Mouse (Mus musculus): ENCODE data around the gene Faap20. TPM values are rescaled to one million over a fixed set of nuclear protein-coding genes. Genes with fewer than 3 reads are reported as not detected.

Faap20 gene
- 85.1 and 87.4 TPM in 2 replicates for polyA plus RNA-seq (2016; fragmentation: Nextera tagmentation; extraction: Ambion mirVana)

DNA sequence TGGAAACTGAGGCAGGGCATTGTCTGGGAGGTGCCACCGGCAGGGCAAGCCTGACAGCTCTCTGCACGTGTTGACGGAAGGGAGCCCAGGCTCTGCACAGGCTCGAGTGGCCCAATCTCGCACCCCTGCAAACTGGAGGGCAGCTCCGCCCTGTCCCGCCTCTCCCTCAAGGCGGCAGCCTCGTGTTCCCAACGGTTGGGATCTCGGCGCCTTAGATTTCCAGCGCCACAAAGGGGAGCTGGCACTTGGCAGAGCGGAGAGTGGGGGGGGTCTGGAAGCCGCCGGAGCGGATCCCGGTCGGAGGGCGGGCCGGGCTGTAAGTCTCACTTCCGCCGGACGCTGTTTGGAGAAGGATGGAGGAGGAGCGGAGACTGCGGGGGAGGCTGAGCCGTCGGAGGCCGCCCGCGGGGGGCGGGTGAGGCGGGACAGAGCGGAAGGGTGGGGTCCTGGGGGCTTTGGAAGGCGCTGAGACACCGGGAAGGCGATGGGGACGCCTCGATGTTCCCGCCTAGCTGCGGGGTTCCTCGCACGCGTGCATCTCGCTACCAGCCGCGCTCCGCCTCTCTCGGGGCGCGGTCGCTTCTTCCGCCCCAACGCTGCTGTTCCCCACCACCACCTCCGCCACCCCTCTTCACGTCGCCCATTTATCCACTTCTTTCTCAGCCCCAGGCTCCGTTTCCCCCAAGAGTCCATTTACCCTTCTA, at the start of gene Faap20:
Gene Faap20, plus strand, starts transcription at position 155 of the 704 bp plus-strand sequence.
- peak; percentile 90 for ATAC-seq (ENCODE audit: insufficient number of reproducible peaks, insufficient read depth, low FRiP score, low TSS enrichment)
- Histone ChIP-seq H3K9ac (peak within 1 kb of the TSS; percentile 70), H3K36me3 (no peaks in the 10 kb centered on the region; the same call in 1 of the 2 replicates), H3K4me2 (replicated peaks) (peak within 1 kb of the TSS; percentile 81), H3K4me3 (peak within 1 kb of the TSS; percentile 52), H3K4me1 (peaks cover 31% of the 10 kb centered on the region), H3K27ac (peak within 1 kb of the TSS; percentile 96), H3K27me3 (no peaks in the 10 kb centered on the region), H3K9me3 (no peaks in the 10 kb centered on the region)
- WGBS: under 1% methylated on average over 49 of the region's 58 CpGs

- no peak overlapping the region for H3K4me2 ChIP-seq (replicated peaks)
- no peak overlapping the region for H3K9ac ChIP-seq
- no peaks in the 10 kb centered on the region for H3K36me3 ChIP-seq
- H3K27me3 ChIP-seq: no peaks in the 10 kb centered on the region
- 0 out of 2 replicates have a peak overlapping the region, but pooled peaks have one; percentile 24 for H3K27ac ChIP-seq
- H3K9me3 ChIP-seq: no peaks in the 10 kb centered on the region
- ATAC-seq (ENCODE audit: insufficient number of reproducible peaks, insufficient read depth, low FRiP score, low TSS enrichment): no peak
- peaks cover 59% of the 10 kb centered on the region for H3K4me1 ChIP-seq
- WGBS: 87% methylated on average over 3 of the region's 3 CpGs
- H3K4me3 ChIP-seq: no peak overlapping the region
Measured at GRCm38 (mm10) chr4:155200861-155201390, 48.7 kb upstream of the Faap20 start.

- H3K9me3 ChIP-seq: no peaks in the 10 kb centered on the region
- no peaks in the 10 kb centered on the region for H3K27me3 ChIP-seq
- no peak overlapping the region for H3K27ac ChIP-seq
- no peak for ATAC-seq (ENCODE audit: insufficient number of reproducible peaks, insufficient read depth, low FRiP score, low TSS enrichment)
- H3K4me3 ChIP-seq: no peak overlapping the region
- no peaks in the 10 kb centered on the region for H3K36me3 ChIP-seq
- no peak overlapping the region for H3K4me2 ChIP-seq (replicated peaks)
- H3K9ac ChIP-seq: no peak overlapping the region
- peaks cover 53% of the 10 kb centered on the region for H3K4me1 ChIP-seq
- 89% methylated on average over 7 of the region's 7 CpGs for WGBS
Measured at GRCm38 (mm10) chr4:155201764-155202163, 47.8 kb upstream of the Faap20 start.

DNA sequence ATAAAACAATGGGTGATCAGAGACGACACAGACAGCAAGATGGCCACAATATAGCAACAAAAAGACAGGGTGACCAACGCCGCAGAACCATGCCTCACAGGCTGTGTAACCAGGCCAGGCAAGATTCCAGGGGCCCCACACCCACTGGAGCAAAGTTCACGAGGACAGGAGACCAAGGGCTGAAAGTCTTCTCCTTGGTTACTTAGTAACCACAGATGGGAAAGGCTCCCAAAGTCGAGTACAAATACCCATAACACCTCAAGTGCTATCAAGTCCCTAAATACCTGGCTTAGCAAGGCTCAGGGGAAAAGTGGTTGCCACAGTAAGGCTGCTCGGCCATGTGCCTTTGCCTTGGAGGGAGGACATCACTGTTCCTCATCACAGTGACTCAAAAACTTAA, 43.7 kb upstream of the Faap20 start:
- WGBS: 76% methylated on average over 6 of the region's 6 CpGs

GRCm38 (mm10) chr4:155206498-155206897, 43.1 kb upstream of the Faap20 start:
- ATAC-seq (ENCODE audit: insufficient number of reproducible peaks, insufficient read depth, low FRiP score, low TSS enrichment): no peak
- Histone ChIP-seq H3K4me1 (peaks cover 47% of the 10 kb centered on the region), H3K4me3 (no peak overlapping the region), H3K27me3 (no peaks in the 10 kb centered on the region), H3K9me3 (no peaks in the 10 kb centered on the region), H3K36me3 (peaks cover 9% of the 10 kb centered on the region; the same call in 1 of the 2 replicates), H3K9ac (no peak overlapping the region), H3K27ac (no peak overlapping the region), H3K4me2 (replicated peaks) (no peak overlapping the region)
- 84% methylated on average over 7 of the region's 8 CpGs for WGBS

More for the DNA sequence above, 43.7 kb upstream of the Faap20 start:
- peaks cover 8% of the 10 kb centered on the region; the same call in 1 of the 2 replicates for H3K36me3 ChIP-seq
- H3K27ac ChIP-seq: no peak overlapping the region
- no peak for ATAC-seq (ENCODE audit: insufficient number of reproducible peaks, insufficient read depth, low FRiP score, low TSS enrichment)
- H3K4me1 ChIP-seq: peaks cover 52% of the 10 kb centered on the region
- H3K27me3 ChIP-seq: no peaks in the 10 kb centered on the region
- H3K4me2 ChIP-seq (replicated peaks): no peak overlapping the region
- H3K9ac ChIP-seq: no peak overlapping the region
- no peaks in the 10 kb centered on the region for H3K9me3 ChIP-seq
- H3K4me3 ChIP-seq: no peak overlapping the region

GRCm38 (mm10) chr4:155207841-155208240, 41.8 kb upstream of the Faap20 start:
- no peak overlapping the region for H3K9ac ChIP-seq
- no peak overlapping the region for H3K4me3 ChIP-seq
- no peaks in the 10 kb centered on the region for H3K27me3 ChIP-seq
- H3K4me2 ChIP-seq (replicated peaks): no peak overlapping the region
- no peaks in the 10 kb centered on the region for H3K9me3 ChIP-seq
- peaks cover 41% of the 10 kb centered on the region for H3K4me1 ChIP-seq
- WGBS: 65% methylated on average over 3 of the region's 3 CpGs
- no peak for ATAC-seq (ENCODE audit: insufficient number of reproducible peaks, insufficient read depth, low FRiP score, low TSS enrichment)
- H3K27ac ChIP-seq: no peak overlapping the region
- peaks cover 9% of the 10 kb centered on the region; the same call in 1 of the 2 replicates for H3K36me3 ChIP-seq

- no peak overlapping the region for H3K4me2 ChIP-seq (replicated peaks)
- H3K27me3 ChIP-seq: no peaks in the 10 kb centered on the region
- 0 out of 2 replicates have a peak overlapping the region, but pooled peaks have one; percentile 37 for H3K27ac ChIP-seq
- H3K9ac ChIP-seq: no peak overlapping the region
- no peak for ATAC-seq (ENCODE audit: insufficient number of reproducible peaks, insufficient read depth, low FRiP score, low TSS enrichment)
- no peaks in the 10 kb centered on the region for H3K9me3 ChIP-seq
- H3K4me1 ChIP-seq: peaks cover 39% of the 10 kb centered on the region
- H3K4me3 ChIP-seq: no peak overlapping the region
- peaks cover 9% of the 10 kb centered on the region; the same call in 1 of the 2 replicates for H3K36me3 ChIP-seq
- 54% methylated on average over 7 of the region's 7 CpGs for WGBS
Measured at GRCm38 (mm10) chr4:155208613-155209012, 41.0 kb upstream of the Faap20 start.

DNA sequence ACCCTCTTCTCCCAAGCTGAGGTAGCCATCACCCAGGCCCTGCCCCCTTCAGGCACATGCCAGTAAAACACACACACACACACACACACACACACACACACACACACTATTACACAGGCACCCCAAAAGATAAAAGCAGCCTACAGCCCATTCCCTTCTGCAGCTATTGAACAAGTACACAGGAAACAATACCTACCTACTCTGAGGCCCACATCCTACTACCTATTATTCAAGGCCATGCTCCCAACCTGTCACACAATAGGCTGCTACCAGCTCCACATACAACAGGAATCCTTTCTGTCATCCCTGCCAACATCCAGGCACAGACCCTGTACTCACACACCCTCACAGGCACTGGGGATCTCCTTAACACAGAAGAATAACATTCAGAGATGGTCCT, 40.5 kb upstream of the Faap20 start:
- Histone ChIP-seq H3K4me2 (replicated peaks) (no peak overlapping the region), H3K4me3 (no peak overlapping the region), H3K9me3 (no peaks in the 10 kb centered on the region), H3K36me3 (peaks cover 9% of the 10 kb centered on the region; the same call in 1 of the 2 replicates), H3K27ac (no peak overlapping the region), H3K4me1 (peaks cover 41% of the 10 kb centered on the region), H3K27me3 (no peaks in the 10 kb centered on the region), H3K9ac (no peak overlapping the region)
- no peak for ATAC-seq (ENCODE audit: insufficient number of reproducible peaks, insufficient read depth, low FRiP score, low TSS enrichment)

DNA sequence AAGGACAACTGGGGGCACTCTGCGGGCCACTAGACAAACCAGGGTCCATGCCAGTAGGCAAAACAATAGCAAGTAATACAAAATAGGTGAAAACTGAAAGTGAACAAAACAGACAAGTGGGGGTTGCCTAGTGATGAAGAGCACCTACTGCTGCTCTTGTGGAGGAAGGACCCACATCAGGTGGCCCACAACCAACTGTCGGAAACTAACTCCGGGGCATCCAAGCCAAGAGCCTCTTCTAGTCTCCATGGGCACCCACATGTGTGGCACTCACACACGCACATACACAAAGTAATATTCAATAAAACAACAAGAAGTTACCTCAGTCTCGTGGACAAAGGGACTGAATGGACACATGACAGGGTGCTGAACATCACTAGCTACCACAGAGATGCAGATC, 40.1 kb upstream of the Faap20 start:
- Histone ChIP-seq H3K27ac (no peak overlapping the region), H3K4me2 (replicated peaks) (no peak overlapping the region), H3K9ac (no peak overlapping the region), H3K9me3 (no peaks in the 10 kb centered on the region), H3K4me3 (no peak overlapping the region), H3K4me1 (peaks cover 46% of the 10 kb centered on the region), H3K36me3 (peaks cover 9% of the 10 kb centered on the region; the same call in 1 of the 2 replicates), H3K27me3 (no peaks in the 10 kb centered on the region)
- no peak for ATAC-seq (ENCODE audit: insufficient number of reproducible peaks, insufficient read depth, low FRiP score, low TSS enrichment)
- WGBS: 94% methylated on average over 5 of the region's 5 CpGs

- Histone ChIP-seq H3K36me3 (peaks cover 9% of the 10 kb centered on the region; the same call in 1 of the 2 replicates), H3K9me3 (no peaks in the 10 kb centered on the region), H3K27ac (no peak overlapping the region), H3K9ac (no peak overlapping the region), H3K27me3 (no peaks in the 10 kb centered on the region), H3K4me1 (peaks cover 70% of the 10 kb centered on the region), H3K4me2 (replicated peaks) (no peak overlapping the region), H3K4me3 (no peak overlapping the region)
- WGBS: 75% methylated on average over 9 of the region's 9 CpGs
- no peak for ATAC-seq (ENCODE audit: insufficient number of reproducible peaks, insufficient read depth, low FRiP score, low TSS enrichment)
Measured at GRCm38 (mm10) chr4:155213052-155213751, 36.4 kb upstream of the Faap20 start.

- H3K4me3 ChIP-seq: no peak overlapping the region
- no peak for ATAC-seq (ENCODE audit: insufficient number of reproducible peaks, insufficient read depth, low FRiP score, low TSS enrichment)
- H3K9me3 ChIP-seq: no peaks in the 10 kb centered on the region
- H3K27me3 ChIP-seq: no peaks in the 10 kb centered on the region
- H3K4me2 ChIP-seq (replicated peaks): peak overlapping the region; percentile 4; the same call in 1 of the 2 replicates
- peaks cover 9% of the 10 kb centered on the region; the same call in 1 of the 2 replicates for H3K36me3 ChIP-seq
- no peak overlapping the region for H3K27ac ChIP-seq
- H3K9ac ChIP-seq: no peak overlapping the region; the same call in 1 of the 2 replicates
- WGBS: 78% methylated on average over 6 of the region's 6 CpGs
- H3K4me1 ChIP-seq: peaks cover 70% of the 10 kb centered on the region
Measured at GRCm38 (mm10) chr4:155213752-155214054, 35.9 kb upstream of the Faap20 start.
